Mouse (Mus musculus) layer of hippocampus, adult 6 months (tissue): ENCODE results near the gene Zfp322a. TPM values are rescaled to one million over a fixed set of nuclear protein-coding genes. Genes with fewer than 3 reads are reported as not detected.

ENCODE experiments used
- long read RNA-seq, 2 experiments: library from polyadenylated mRNA; unstranded; transcript quantifications; one replicate each; pipeline ENCODE4 v2.0.0; 2019 to 2020
- polyA plus RNA-seq: library from polyadenylated mRNA; unstranded; fragments of <200 nt; fragmentation: Nextera tagmentation; gene quantifications from 2 replicates; pipeline ENCODE4 v1.2.3, GENCODE M21; 2021

Zfp322a gene
- polyA plus RNA-seq, result 11.8 and 14.7 TPM in 2 replicates
- long read RNA-seq, experiment 1, full-length matches to known transcripts, result 31 of 42 reads
- long read RNA-seq, experiment 1, partial matches to known transcripts, result 2 of 42 reads
- long read RNA-seq, experiment 1, other reads (novel, unspliced or antisense), result 9 of 42 reads
- long read RNA-seq, experiment 2, full-length matches to known transcripts, result 201 of 216 reads
- long read RNA-seq, experiment 2, partial matches to known transcripts, result 4 of 216 reads
- long read RNA-seq, experiment 2, other reads (novel, unspliced or antisense), result 11 of 216 reads

DNA sequence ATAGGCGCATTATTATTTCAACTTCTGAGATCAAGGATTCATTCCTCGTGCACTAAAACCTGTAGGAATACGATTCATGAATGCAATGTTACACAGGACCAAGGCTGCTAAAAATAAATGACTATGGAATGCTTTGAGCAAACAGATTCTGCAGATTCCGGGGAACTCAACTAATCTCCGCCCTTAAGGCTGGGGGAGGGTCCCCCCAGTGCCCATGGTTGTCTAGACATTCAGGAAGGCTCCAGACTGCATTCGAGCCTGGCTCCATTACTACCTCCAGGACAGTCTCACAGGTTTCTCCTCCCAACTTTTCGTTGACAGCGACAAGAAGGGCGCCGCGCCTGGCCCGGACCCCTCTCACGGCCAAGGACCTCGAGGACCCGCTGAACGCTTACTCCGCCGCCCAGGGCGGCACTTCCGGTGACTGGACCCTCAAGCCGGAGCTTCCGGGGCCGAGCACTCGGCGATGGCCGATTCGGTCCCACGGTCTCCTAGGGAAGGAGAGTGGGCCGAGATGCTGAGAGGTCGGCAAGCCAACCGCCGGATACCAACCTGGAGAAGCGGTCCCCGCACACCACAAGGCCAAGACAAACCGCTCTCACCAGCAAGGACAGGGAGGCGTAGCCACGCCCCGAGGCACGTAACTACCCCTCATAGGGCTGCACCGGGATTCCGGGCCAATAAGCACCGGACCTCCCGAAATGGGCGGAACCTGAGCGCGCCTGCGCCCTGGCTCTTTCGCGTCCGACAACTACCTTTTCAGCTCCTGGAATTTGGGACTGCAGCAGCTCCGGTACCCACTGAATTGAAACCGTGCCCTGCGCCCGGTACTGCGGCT, at the start of gene Zfp322a:
Zfp322a (minus strand) TSS at position 626 of the 838 bp plus-strand sequence.

Other genes starting within 250 kb of the Zfp322a start
- gene Vmn1r218, start 236.1 kb downstream of the Zfp322a start, polyA plus RNA-seq, result not detected in 2 replicates
- gene Vmn1r219, start 209.9 kb downstream of the Zfp322a start, polyA plus RNA-seq, result not detected in 2 replicates
- gene Vmn1r220, start 181.2 kb downstream of the Zfp322a start, polyA plus RNA-seq, result not detected in 2 replicates
- gene Vmn1r221, start 155.1 kb downstream of the Zfp322a start, polyA plus RNA-seq, result not detected in 2 replicates
- not detected in 2 replicates for gene Vmn1r222, start 133.3 kb downstream of the Zfp322a start, polyA plus RNA-seq
- not detected in 2 replicates for gene Vmn1r223, start 122.1 kb downstream of the Zfp322a start, polyA plus RNA-seq
- 7.2 and 7.9 TPM in 2 replicates for gene Abt1, start 54.7 kb upstream of the Zfp322a start, polyA plus RNA-seq
- gene Btn1a1, start 96.7 kb upstream of the Zfp322a start, polyA plus RNA-seq, result not detected in 2 replicates
- gene Btn2a2, start 119.6 kb upstream of the Zfp322a start, polyA plus RNA-seq, result 0.26 and 0.46 TPM in 2 replicates
- gene Hist1h4h, start 161.8 kb upstream of the Zfp322a start, polyA plus RNA-seq, result 62.0 and 135 TPM in 2 replicates
- gene Hist1h2af, start 164.7 kb upstream of the Zfp322a start, polyA plus RNA-seq, result not detected in 2 replicates
- 1.3 TPM in 1 of 2 replicates, not detected in the other for gene Hist1h3g, start 166.2 kb upstream of the Zfp322a start, polyA plus RNA-seq
- gene Hist1h2bh, start 174.2 kb upstream of the Zfp322a start, polyA plus RNA-seq, result 0.20 and 0.25 TPM in 2 replicates
- gene Hist1h3f, start 174.8 kb upstream of the Zfp322a start, polyA plus RNA-seq, result 0.14 TPM in 1 of 2 replicates, not detected in the other
- gene Hist1h4f, start 182.4 kb upstream of the Zfp322a start, polyA plus RNA-seq, result not detected in 2 replicates
- gene Hist1h1d, start 184.1 kb upstream of the Zfp322a start, polyA plus RNA-seq, result 0.03 and 0.10 TPM in 2 replicates
- gene Hist1h3e, start 193.2 kb upstream of the Zfp322a start, polyA plus RNA-seq, result 1.1 and 1.8 TPM in 2 replicates
- 8.0 and 8.1 TPM in 2 replicates for gene Hist1h2ae, start 202.0 kb upstream of the Zfp322a start, polyA plus RNA-seq
- 3.4 and 4.7 TPM in 2 replicates for gene Hist1h2bg, start 202.2 kb upstream of the Zfp322a start, polyA plus RNA-seq
- 1.1 TPM in 1 of 2 replicates, not detected in the other for gene Hist1h2bf, start 205.0 kb upstream of the Zfp322a start, polyA plus RNA-seq
- gene Hist1h2ad, start 205.2 kb upstream of the Zfp322a start, polyA plus RNA-seq, result not detected in 2 replicates
- gene Hist1h3d, start 206.6 kb upstream of the Zfp322a start, polyA plus RNA-seq, result 0.60 and 0.88 TPM in 2 replicates
- 7.7 and 14.9 TPM in 2 replicates for gene Hist1h4d, start 212.4 kb upstream of the Zfp322a start, polyA plus RNA-seq